Mouse (Mus musculus) limb, embryonic 15.5 days (tissue): ENCODE results near the gene C1galt1c1. TPM values are rescaled to one million over a fixed set of nuclear protein-coding genes. Genes with fewer than 3 reads are reported as not detected.

Experiments used
- ATAC-seq: fragments of 200-750 bp; cut with Nextera tagmentation; 2 replicates; pipeline ENCODE4 v1.8.0; 2017; ENCODE audit warnings: low read depth, moderate TSS enrichment; ENCODE audit not compliant: insufficient number of reproducible peaks, low FRiP score, low TSS enrichment
- H3K27ac ChIP-seq: fragments of 300-500 bp; sonication (generic); 2 replicates; pipeline ENCODE4 v1.5.1; 2015; ENCODE audit warnings: moderate library complexity, mild to moderate bottlenecking, inconsistent platforms
- H3K27me3 ChIP-seq: fragments of 300-500 bp; sonication (generic); 2 replicates; pipeline ENCODE4 v1.6.1; 2015; ENCODE audit warnings: inconsistent platforms
- H3K36me3 ChIP-seq: fragments of 300-500 bp; sonication (generic); 2 replicates; pipeline ENCODE4 v1.6.1; 2015; ENCODE audit warnings: inconsistent platforms
- H3K4me1 ChIP-seq: fragments of 300-500 bp; sonication (generic); 2 replicates; pipeline ENCODE4 v1.6.1; 2015; ENCODE audit warnings: inconsistent platforms
- H3K4me2 ChIP-seq: fragments of 300-500 bp; sonication (generic); 2 replicates; pipeline ENCODE4 v1.6.1; 2015; ENCODE audit warnings: mild to moderate bottlenecking, inconsistent platforms
- H3K4me3 ChIP-seq: fragments of 300-500 bp; sonication (generic); 2 replicates; pipeline ENCODE4 v1.5.1; 2015; ENCODE audit warnings: mild to moderate bottlenecking, inconsistent platforms
- H3K9ac ChIP-seq: fragments of 300-500 bp; sonication (generic); 2 replicates; pipeline ENCODE4 v1.6.1; 2015; ENCODE audit warnings: inconsistent platforms
- H3K9me3 ChIP-seq: fragments of 300-500 bp; sonication (generic); 2 replicates; pipeline ENCODE4 v1.6.1; 2016; ENCODE audit warnings: inconsistent platforms
- WGBS: fragments of 180-500 bp; shearing (Covaris S2); methylation state at CpG from one replicate; pipeline ENCODE4 v1.1.7; 2015; 5-methylcytosine and 5-hydroxymethylcytosine counted together
- polyA plus RNA-seq: library from polyadenylated mRNA; unstranded; fragments of >200 nt; fragmentation: Nextera tagmentation; extraction: Ambion mirVana; gene quantifications from 2 replicates; pipeline ENCODE4 v1.2.1, GENCODE M21; 2015

Gene C1galt1c1
- 31.7 and 35.0 TPM in 2 replicates for polyA plus RNA-seq

DNA sequence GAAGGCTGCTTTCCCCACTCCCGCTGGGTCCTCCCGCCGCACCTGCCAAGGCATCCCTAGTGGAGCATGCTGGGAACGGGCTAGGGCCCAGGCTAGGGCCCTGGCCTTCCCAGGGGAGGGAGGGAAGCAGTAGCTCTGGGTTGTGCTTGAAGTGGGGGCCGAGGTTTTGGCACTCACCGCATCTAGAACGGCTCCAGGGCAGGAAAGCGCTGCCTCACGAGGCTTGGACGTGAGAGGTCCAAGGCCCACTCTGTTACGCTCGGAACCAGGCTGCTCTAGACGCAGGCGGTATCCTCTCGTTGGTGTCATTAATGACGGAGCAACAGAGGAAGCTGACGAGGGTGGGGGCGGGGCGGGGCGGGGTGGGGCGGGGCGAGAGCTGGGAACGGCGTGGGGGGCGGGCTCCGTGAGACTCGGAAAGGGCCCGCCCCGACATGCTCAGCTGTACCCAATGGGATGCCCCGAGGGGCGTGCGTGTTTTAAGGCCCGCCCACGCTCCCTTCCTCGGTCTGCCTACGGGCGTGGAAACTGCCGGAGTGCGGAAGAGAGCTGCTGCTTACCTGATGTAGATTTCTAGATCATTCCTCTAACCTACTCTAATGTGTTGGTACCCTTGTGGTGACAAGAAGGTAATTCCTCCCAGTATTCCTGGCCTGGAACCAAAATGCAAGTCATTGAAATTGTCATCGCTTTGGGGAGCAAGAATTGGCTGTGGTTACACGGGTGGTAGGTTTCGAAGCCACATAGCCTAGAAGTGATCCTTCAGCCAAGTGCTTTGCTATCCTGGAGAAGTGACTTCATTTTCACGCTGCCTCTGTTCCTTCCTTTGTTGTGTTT, at the start of gene C1galt1c1:
Gene C1galt1c1, minus strand, starts transcription at position 287 of the 837 bp plus-strand sequence.
- Histone ChIP-seq H3K27ac (peak within 1 kb of the TSS; percentile 90), H3K9ac (peak within 1 kb of the TSS; percentile 37; the same call in 1 of the 2 replicates), H3K27me3 (no peaks in the 10 kb centered on the region), H3K9me3 (no peaks in the 10 kb centered on the region), H3K4me1 (no peaks in the 10 kb centered on the region), H3K4me2 (peak within 1 kb of the TSS; percentile 42), H3K36me3 (no peaks in the 10 kb centered on the region), H3K4me3 (peak within 1 kb of the TSS; percentile 57)
- peak; percentile 99 for ATAC-seq
- WGBS, result 21% methylated on average over 34 of the region's 43 CpGs

DNA sequence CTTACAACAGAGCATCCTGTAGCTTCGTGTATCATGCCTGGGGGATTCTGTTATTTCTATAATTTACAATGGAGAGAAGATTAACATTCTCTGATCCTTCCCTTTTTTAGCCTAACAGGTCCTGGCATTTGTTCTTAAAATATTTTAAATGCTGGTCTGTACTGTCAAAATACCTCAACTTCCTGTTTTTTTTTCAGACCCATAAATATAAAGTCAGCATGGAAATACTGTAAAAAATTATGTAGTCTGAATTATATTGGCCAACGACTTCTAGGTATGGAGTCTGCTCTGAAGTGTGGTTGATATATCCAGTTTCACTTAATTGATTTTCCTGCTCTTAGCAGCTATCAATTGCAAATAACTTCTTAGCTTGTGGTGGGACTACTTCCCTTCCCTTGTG, 47.1 kb upstream of the C1galt1c1 start:
- H3K36me3 ChIP-seq, result no peaks in the 10 kb centered on the region
- no peak overlapping the region for H3K27ac ChIP-seq
- no peaks in the 10 kb centered on the region for H3K27me3 ChIP-seq
- no peak overlapping the region for H3K9ac ChIP-seq
- H3K4me3 ChIP-seq, result no peak overlapping the region
- no peak overlapping the region for H3K4me2 ChIP-seq
- H3K4me1 ChIP-seq, result no peaks in the 10 kb centered on the region
- ATAC-seq, result no peak
- H3K9me3 ChIP-seq, result no peaks in the 10 kb centered on the region
- whole genome bisulfite sequencing, result 16% methylated on average over 2 of the region's 2 CpGs

DNA sequence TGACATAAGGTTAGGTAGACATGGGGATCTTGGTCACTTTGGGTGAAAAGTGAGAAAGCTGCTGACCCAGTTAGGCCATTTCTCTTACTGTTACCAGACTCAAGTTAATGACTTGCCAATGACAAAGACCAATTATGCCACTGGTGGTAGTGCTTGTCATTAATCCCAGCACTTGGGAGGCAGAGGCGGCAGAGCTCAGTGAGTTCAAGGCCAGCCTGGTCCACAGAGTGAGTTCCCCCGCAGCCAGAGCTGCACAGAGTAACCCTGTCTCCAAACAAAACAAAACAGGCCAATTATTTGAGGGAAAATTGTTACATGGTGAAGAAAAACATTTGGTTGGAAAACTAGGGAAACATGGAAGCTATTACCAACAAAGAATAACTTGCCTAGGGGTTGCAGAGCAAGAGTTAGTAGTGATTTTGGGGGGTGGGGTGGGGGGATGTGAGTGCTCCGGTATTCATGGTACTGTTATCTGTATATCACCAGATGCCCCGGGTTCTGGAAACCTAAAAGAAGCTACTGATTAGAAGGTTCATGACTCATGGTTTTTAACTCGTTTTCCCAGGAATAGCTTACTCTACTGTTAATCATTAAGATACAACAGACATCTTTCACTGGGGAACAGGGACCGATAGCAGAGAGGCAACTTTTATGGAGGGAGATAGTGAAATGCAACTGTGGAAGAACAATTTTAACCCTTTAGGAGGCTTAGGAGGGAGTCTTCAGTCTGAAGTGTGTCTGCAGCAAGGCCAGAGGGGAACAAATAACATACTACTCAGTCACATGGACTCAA, 34.4 kb upstream of the C1galt1c1 start:
- H3K4me2 ChIP-seq, result no peak overlapping the region
- 66% methylated on average over 6 of the region's 6 CpGs for WGBS
- H3K9ac ChIP-seq, result no peak overlapping the region

DNA sequence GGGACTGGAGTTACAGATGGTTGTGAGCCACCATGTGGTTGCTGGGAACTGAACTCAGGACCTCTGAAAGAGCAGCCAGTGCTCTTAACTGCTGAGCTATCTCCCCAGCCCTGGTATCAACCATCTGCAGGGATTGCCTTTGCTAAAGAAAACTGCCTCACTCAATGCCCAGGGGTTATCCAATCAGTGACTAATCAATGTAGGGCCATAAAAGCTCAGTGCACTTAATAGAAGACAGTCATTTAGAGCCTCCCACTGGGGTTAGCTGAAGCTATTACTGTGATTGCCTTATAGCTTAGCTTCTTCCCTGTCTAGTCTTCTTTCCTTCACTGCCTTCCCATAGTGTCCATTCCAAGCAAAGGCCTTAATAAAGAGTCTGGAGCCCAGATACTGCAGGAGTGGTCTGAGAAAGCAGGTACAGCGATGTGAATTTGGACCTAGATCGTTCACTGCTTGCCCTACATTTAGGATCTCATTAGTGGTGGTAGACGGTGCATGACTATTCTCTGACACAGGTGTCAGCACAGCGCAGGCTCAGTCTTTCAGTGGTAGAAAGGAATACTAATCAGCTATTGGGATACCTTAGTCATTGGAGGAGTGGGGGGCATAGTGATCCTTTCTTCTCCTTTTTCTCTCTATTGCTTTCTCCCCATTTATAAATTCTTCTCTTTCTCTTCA, 21.5 kb upstream of the C1galt1c1 start:
- no peak overlapping the region for H3K4me2 ChIP-seq
- H3K27me3 ChIP-seq, result no peaks in the 10 kb centered on the region
- H3K4me1 ChIP-seq, result no peaks in the 10 kb centered on the region
- H3K9me3 ChIP-seq, result no peaks in the 10 kb centered on the region
- no peak overlapping the region for H3K27ac ChIP-seq
- H3K9ac ChIP-seq, result no peak overlapping the region
- H3K36me3 ChIP-seq, result no peaks in the 10 kb centered on the region
- 66% methylated on average over 4 of the region's 4 CpGs for WGBS
- ATAC-seq, result no peak
- no peak overlapping the region for H3K4me3 ChIP-seq

More for the DNA sequence above, 34.4 kb upstream of the C1galt1c1 start:
- Histone ChIP-seq H3K4me1 (no peaks in the 10 kb centered on the region), H3K4me3 (no peak overlapping the region), H3K27me3 (no peaks in the 10 kb centered on the region), H3K9me3 (no peaks in the 10 kb centered on the region), H3K36me3 (no peaks in the 10 kb centered on the region), H3K27ac (no peak overlapping the region)
- ATAC-seq, result no peak

DNA sequence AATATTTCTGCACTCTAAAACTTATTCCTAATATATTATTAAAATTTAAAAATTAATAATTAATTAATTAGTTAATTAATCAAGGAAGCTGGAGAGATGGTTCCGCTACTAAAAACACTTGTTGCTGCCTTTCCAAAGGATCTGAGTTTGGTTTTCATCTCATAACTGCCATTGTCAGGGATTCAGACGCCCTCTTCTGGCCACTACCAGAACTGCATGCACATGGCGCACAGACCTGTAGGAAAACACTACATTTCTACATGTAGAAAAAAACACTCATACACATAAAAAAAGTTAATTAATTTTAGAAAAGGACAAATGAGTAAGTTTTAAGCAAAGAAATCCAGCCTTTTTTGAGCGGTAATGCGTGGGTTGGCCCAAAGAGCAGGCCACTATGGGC, 19.8 kb upstream of the C1galt1c1 start:
- Histone ChIP-seq H3K27ac (no peak overlapping the region), H3K4me2 (no peak overlapping the region), H3K9me3 (no peaks in the 10 kb centered on the region), H3K4me1 (no peaks in the 10 kb centered on the region), H3K36me3 (no peaks in the 10 kb centered on the region), H3K9ac (no peak overlapping the region), H3K27me3 (no peaks in the 10 kb centered on the region), H3K4me3 (no peak overlapping the region)
- no peak for ATAC-seq
- WGBS, result 87% methylated on average over 5 of the region's 5 CpGs

DNA sequence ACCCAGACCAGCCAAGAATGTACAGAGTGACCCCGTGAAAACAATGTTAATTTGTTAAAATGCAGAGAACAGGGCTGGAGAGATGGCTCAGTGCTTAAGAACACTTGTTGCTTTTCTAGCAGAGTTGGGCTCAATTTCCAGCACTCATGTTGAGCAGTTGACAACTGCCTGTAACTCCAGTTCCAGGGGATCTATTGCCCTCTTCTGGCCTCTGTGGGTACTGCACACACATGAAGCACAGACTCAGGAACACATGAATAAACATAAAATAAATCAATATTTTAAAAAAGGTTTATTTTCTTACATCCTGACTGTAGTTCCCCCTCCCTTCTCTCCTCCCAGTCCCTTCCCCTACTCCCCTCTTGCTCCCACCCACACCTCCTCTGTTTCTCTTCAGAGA, 18.3 kb upstream of the C1galt1c1 start:
- no peaks in the 10 kb centered on the region for H3K4me1 ChIP-seq
- H3K4me3 ChIP-seq, result no peak overlapping the region
- H3K27me3 ChIP-seq, result no peaks in the 10 kb centered on the region
- H3K9me3 ChIP-seq, result no peaks in the 10 kb centered on the region
- ATAC-seq, result no peak
- H3K27ac ChIP-seq, result no peak overlapping the region
- H3K36me3 ChIP-seq, result no peaks in the 10 kb centered on the region
- WGBS, result 74% methylated on average over 1 of the region's 1 CpGs
- no peak overlapping the region for H3K4me2 ChIP-seq
- no peak overlapping the region for H3K9ac ChIP-seq

DNA sequence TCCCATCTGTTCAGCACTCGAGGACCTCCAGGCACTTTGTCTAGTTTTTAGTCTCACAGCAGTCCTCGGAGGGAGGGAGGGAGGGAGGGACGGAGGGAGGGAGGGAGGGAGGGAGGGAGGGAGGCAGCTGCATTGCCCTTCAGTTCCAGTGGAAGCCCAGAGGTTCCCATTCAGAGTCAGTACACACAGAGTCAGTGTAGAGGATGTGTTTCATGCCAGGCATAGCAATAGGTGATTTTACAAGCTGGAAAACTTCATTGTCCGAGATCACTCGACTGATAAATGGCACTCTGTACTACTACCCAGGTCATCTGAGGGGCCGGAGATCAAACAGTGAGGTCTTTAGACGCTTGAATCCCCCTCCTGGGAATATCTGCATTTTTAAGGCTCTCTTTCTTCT, 16.3 kb upstream of the C1galt1c1 start:
- H3K4me2 ChIP-seq, result no peak overlapping the region
- no peak for ATAC-seq
- 28% methylated on average over 6 of the region's 7 CpGs for WGBS
- no peaks in the 10 kb centered on the region for H3K4me1 ChIP-seq
- no peaks in the 10 kb centered on the region for H3K9me3 ChIP-seq
- no peak overlapping the region for H3K4me3 ChIP-seq
- no peak overlapping the region for H3K27ac ChIP-seq
- no peak overlapping the region for H3K9ac ChIP-seq
- H3K36me3 ChIP-seq, result no peaks in the 10 kb centered on the region
- H3K27me3 ChIP-seq, result no peaks in the 10 kb centered on the region

DNA sequence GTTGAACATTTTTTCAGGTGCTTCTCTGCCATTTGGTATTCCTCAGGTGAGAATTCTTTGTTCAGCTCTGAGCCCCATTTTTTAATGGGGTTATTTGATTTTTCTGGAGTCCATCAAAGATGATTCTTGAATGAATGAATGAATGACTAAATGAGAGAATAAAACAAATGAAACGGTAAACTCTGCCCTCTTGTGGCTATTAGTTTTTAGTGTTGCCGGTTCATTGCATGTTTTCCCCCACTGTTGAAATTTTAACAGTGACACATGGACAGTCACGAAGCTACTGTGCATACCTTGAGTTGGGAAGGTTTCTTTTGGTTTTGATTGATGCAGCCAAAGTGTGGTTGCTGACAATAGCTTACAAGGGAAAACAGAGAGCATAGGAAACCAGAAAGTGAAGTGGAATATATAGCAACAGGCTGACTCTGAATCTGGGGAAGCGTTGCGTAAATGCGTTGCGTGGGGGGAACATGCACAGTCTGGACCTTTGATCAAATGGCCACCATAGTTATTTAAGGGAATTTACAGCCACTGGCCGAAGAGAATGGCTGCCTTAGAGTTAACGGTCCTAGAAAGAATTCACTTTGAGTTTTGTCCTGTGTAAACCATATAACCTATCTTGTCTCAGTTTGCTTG, 15.6 kb upstream of the C1galt1c1 start:
- no peaks in the 10 kb centered on the region for H3K27me3 ChIP-seq
- H3K27ac ChIP-seq, result no peak overlapping the region
- no peak for ATAC-seq
- no peaks in the 10 kb centered on the region for H3K36me3 ChIP-seq
- no peaks in the 10 kb centered on the region for H3K4me1 ChIP-seq
- H3K4me2 ChIP-seq, result peak overlapping the region; percentile 12; the same call in 1 of the 2 replicates
- no peak overlapping the region for H3K9ac ChIP-seq
- H3K4me3 ChIP-seq, result no peak overlapping the region
- no peaks in the 10 kb centered on the region for H3K9me3 ChIP-seq
- 45% methylated on average over 9 of the region's 9 CpGs for WGBS

DNA sequence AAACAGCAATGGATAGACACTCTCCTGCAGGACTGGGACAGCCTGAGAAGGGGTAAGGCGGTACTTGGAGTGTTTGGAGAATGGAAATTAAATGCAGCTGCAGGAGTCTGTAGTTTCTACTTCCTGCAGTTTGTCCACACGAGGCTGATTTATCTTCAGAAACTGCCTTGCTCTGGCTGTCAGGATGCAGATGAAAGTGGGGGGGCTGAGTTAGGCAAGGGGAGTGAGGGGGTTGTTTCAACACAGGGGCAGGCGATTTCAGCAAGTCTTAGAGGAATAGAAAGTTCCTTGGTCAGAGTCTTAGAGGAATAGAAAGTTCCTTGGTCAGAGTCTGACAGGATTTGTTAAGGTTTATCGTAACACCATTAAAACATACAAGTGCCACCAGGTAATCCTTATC, 7.3 kb upstream of the C1galt1c1 start:
- H3K4me2 ChIP-seq, result no peak overlapping the region
- ATAC-seq, result no peak
- no peak overlapping the region for H3K9ac ChIP-seq
- no peak overlapping the region for H3K27ac ChIP-seq
- WGBS, result 47% methylated on average over 4 of the region's 4 CpGs
- no peaks in the 10 kb centered on the region for H3K36me3 ChIP-seq
- H3K27me3 ChIP-seq, result no peaks in the 10 kb centered on the region
- no peaks in the 10 kb centered on the region for H3K9me3 ChIP-seq
- no peak overlapping the region for H3K4me3 ChIP-seq
- no peaks in the 10 kb centered on the region for H3K4me1 ChIP-seq

DNA sequence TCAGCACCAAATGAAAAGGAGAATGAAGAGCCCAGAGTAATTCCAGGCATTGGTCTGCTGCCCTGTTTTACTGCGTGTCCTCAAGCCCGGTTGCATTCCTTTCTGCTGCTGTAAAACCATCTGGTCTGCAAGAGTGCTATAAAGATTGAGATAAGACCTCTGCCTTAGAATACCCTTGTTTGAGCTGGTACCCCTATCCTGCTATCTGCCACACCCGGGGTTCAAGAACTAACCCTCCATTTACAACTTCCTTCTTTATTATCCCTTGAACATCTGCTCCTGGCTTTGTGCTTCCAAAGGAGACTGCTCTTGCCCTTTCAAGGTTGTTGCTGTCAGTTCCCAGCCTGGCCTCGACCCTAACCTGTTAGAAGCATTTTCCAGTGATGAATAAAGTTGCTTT, 6.5 kb upstream of the C1galt1c1 start:
- Histone ChIP-seq H3K4me3 (no peak overlapping the region), H3K4me1 (no peaks in the 10 kb centered on the region), H3K27me3 (no peaks in the 10 kb centered on the region), H3K27ac (no peak overlapping the region), H3K4me2 (no peak overlapping the region), H3K9ac (no peak overlapping the region), H3K9me3 (no peaks in the 10 kb centered on the region), H3K36me3 (no peaks in the 10 kb centered on the region)
- ATAC-seq, result no peak
- WGBS, result 29% methylated on average over 4 of the region's 4 CpGs

DNA sequence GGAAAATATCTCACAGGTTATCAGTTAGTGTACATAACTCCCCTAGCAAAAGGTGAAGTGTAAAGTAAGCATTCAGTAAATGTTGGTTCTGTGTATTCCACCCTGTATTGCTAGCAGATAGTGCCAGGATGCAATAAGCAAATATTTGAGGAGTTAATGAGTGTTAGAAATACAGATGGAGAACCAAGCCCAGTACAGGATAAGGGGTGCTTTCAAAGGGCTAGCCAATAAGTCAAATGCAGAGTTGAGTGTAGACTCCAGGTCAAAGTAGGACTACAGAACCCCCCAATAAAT, 698 bp upstream of the C1galt1c1 start:
- Histone ChIP-seq H3K4me2 (peak overlapping the region; percentile 42), H3K4me1 (no peaks in the 10 kb centered on the region), H3K36me3 (no peaks in the 10 kb centered on the region), H3K9ac (no peak overlapping the region), H3K9me3 (no peaks in the 10 kb centered on the region), H3K27me3 (no peaks in the 10 kb centered on the region), H3K27ac (no peak overlapping the region), H3K4me3 (peak overlapping the region; percentile 57)
- no peak for ATAC-seq
